Mouse (Mus musculus): ENCODE data around the gene Wnt3a. TPM values are rescaled to one million over a fixed set of nuclear protein-coding genes. Genes with fewer than 3 reads are reported as not detected.

The Wnt3a gene
- 1.4 and 4.1 TPM in 2 replicates for polyA plus RNA-seq (2015; fragmentation: Nextera tagmentation; extraction: Ambion mirVana)

DNA sequence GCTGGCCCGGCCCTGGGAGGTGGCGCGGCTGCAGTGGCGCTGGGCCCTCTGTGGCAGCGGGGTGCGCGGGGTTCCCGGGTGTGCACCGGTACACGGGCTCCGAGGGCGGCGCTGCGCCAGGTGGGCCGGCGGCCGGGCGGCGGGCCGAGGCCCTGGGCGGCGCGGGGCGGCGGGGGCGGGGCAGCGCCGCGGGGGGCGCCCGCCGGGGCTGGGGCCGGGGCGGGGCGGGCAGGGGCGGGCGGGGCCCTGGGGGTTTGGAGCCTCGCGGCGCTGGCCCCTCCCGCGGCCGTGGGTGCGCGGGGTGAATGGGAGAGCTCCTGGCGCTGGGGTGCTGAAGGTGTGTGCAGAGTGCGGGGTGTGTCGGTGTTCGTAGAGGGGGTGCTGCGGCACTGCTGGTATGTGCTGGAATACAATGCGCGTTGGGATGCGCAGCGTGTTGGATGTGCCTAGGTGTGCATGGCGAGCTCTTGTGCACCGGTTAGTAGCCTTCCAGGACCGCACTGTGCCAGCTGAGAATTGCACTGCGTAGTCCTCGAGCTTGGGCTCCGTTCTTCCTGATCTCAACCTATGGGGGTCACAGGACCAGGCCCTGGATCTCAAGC is at the start of gene Wnt3a:
Gene Wnt3a, minus strand, starts transcription at position 51 of the 602 bp plus-strand sequence.
- Histone ChIP-seq H3K27ac (no peak within 1 kb of the TSS), H3K4me1 (replicated peaks) (peaks cover 27% of the 10 kb centered on the region), H3K9ac (peak within 1 kb of the TSS; percentile 46; the same call in 1 of the 2 replicates), H3K4me2 (peak within 1 kb of the TSS; percentile 54), H3K9me3 (no peaks in the 10 kb centered on the region), H3K36me3 (no peaks in the 10 kb centered on the region), H3K27me3 (peaks cover 95% of the 10 kb centered on the region), H3K4me3 (peak within 1 kb of the TSS; percentile 39)
- no peak for ATAC-seq (ENCODE audit: low FRiP score)
- 1% methylated on average over 29 of the region's 60 CpGs for WGBS

DNA sequence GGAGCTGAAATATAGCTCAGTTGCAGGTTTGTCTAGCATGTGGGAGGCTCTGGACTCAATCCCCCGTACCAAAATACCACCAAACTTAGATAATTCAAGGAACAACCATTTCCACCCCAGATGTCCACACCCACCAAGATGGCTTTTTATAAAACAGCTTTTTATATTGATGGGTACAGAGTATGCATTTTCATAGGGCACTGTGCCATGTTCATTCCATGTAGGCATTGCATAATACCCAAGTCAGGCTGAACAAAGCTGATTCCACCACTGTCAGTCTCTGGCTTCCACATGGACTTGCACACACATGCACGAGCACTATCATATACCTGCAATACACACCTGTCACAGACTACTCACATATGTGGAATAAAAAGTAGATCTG is 48.2 kb upstream of the Wnt3a start:
- H3K4me1 ChIP-seq (replicated peaks): peaks cover 5% of the 10 kb centered on the region; the same call in 1 of the 2 replicates
- no peaks in the 10 kb centered on the region for H3K36me3 ChIP-seq
- H3K9me3 ChIP-seq: no peaks in the 10 kb centered on the region
- H3K9ac ChIP-seq: no peak overlapping the region
- ATAC-seq (ENCODE audit: low FRiP score): no peak
- H3K27me3 ChIP-seq: no peaks in the 10 kb centered on the region
- WGBS: 95% methylated on average over 2 of the region's 2 CpGs
- no peak overlapping the region for H3K27ac ChIP-seq
- H3K4me3 ChIP-seq: no peak overlapping the region
- H3K4me2 ChIP-seq: no peak overlapping the region

DNA sequence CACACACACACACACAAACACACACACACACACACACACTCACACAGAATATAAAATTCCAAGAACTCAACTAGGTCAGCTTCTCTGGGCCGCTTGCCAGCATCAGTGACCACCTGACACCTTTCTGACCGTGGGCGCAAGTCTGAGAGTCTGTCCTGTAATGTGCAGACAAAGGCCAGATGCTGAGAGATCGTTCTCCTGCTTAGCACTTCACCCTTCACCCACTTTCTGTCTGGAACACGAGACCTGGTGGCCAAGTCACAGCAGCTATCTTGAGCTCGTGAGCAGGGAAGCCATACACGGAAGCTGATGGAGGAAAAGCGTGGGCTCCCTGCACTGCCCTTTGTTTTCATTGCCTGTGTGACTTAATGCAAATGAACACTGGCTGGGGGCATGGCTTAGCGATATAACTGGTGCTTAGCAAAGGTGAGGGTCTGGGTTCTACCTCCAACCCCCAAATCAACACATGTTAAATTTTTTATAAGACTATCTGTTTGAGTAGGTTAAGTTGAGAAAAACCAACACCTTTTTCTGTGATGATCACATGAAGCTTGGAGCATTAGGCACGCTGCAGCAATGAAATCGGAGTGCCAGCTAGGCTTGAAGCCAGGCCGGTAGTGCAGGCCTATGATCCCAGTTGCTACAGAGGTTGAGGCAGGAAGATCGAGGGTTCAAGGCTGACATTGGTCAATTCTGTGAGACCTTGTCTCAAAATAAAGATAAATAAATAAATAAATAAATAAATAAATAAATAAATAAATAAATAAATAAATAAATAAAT is 47.6 kb upstream of the Wnt3a start:
- Histone ChIP-seq H3K9ac (no peak overlapping the region), H3K27me3 (no peaks in the 10 kb centered on the region), H3K27ac (no peak overlapping the region; the same call in 1 of the 2 replicates), H3K4me3 (no peak overlapping the region), H3K4me1 (replicated peaks) (peaks cover 5% of the 10 kb centered on the region; the same call in 1 of the 2 replicates), H3K4me2 (no peak overlapping the region), H3K9me3 (no peaks in the 10 kb centered on the region), H3K36me3 (no peaks in the 10 kb centered on the region)
- no peak for ATAC-seq (ENCODE audit: low FRiP score)
- 72% methylated on average over 13 of the region's 13 CpGs for WGBS

DNA sequence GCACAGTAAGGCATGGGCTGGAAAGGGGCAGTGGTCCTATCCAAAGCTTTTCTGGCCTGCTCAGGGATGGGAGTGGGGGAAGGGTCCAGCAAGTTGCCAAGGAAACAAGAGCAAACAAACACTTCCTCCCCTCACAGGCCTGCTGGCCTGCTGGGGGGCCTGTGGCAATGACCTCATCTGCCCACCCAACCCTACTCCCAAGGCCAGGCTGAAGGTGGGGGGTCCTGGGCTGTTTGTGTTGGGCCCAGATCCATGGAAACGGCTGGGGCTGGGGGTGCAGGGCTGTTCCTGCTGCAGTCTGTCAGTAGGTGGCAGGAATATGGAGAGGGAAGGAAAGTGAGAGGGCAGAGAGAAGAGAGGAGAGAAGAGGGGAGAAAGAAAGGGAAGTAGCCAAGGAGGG is 45.8 kb upstream of the Wnt3a start:
- no peak overlapping the region for H3K4me3 ChIP-seq
- H3K27ac ChIP-seq: no peak overlapping the region
- no peak for ATAC-seq (ENCODE audit: low FRiP score)
- H3K9me3 ChIP-seq: no peaks in the 10 kb centered on the region
- H3K27me3 ChIP-seq: no peaks in the 10 kb centered on the region
- peaks cover 5% of the 10 kb centered on the region; the same call in 1 of the 2 replicates for H3K4me1 ChIP-seq (replicated peaks)
- H3K9ac ChIP-seq: no peak overlapping the region
- H3K36me3 ChIP-seq: no peaks in the 10 kb centered on the region
- WGBS: 16% methylated on average over 1 of the region's 1 CpGs
- no peak overlapping the region for H3K4me2 ChIP-seq

DNA sequence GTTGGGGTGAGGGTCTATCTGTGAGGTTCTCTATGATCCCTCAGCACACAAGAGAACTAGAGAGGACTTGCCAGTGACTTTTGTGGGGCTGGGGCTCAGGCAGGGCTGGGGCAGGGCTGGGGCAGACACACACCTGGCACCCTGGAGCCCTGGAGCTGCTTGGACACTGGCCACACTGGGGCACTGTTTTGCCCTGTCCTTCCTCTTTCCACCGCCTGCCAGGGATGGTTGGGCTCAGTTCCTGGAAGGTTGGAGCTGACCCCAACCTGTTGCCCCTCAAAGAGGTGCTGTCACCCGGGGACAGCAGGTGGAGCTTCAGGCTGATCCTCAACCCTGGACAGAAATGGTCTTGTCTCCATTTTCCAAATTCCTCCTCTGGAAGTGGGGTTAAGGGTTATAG is 45.4 kb upstream of the Wnt3a start:
- Histone ChIP-seq H3K9me3 (no peaks in the 10 kb centered on the region), H3K36me3 (no peaks in the 10 kb centered on the region), H3K4me2 (no peak overlapping the region), H3K4me3 (no peak overlapping the region), H3K27ac (no peak overlapping the region), H3K4me1 (replicated peaks) (peaks cover 5% of the 10 kb centered on the region; the same call in 1 of the 2 replicates), H3K27me3 (no peaks in the 10 kb centered on the region), H3K9ac (no peak overlapping the region)
- WGBS: 57% methylated on average over 2 of the region's 2 CpGs
- ATAC-seq (ENCODE audit: low FRiP score): no peak

DNA sequence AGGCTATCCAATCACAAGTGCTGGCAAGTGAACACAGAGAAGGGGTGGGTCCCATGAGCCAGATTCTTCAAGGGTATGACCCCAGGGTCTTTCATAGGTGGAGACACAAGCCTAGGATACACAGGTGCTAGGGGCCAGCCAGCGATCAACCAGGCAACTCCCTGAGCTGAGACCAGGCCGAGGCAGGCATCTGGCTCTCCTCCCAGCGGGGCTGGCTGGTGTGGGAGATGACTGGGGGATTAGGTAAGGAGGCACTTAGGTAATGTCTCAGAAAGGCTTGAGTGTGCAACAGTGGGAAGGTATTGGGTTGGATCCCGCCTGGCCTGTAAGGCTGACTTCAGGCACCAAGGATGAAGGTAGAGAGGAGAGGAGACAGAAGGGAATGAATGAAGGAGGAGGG is 44.6 kb upstream of the Wnt3a start:
- no peak overlapping the region for H3K4me3 ChIP-seq
- H3K36me3 ChIP-seq: no peaks in the 10 kb centered on the region
- H3K9ac ChIP-seq: no peak overlapping the region
- ATAC-seq (ENCODE audit: low FRiP score): no peak
- H3K27me3 ChIP-seq: no peaks in the 10 kb centered on the region
- peaks cover 6% of the 10 kb centered on the region for H3K4me1 ChIP-seq (replicated peaks)
- WGBS: 85% methylated on average over 4 of the region's 4 CpGs
- H3K4me2 ChIP-seq: no peak overlapping the region
- H3K27ac ChIP-seq: no peak overlapping the region
- H3K9me3 ChIP-seq: no peaks in the 10 kb centered on the region

DNA sequence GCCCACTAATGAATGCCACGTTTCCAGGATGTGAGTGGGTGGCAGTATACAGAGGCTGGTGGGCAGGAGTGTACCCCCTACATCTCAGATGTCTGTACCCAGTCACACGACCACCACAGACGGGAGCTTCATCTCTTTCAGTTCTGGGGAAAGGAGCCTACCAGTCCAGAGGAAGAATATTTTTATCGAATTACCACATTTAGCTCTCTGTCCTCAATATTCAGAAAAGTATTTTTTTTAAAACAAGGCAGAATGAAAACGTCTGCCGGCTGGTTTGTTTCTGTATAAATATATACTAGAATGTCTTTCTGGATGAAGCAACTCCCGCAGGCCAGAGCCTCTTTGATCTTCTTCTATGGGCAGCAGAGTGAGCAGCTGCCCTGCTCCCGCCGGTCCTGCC is 42.4 kb upstream of the Wnt3a start:
- H3K4me3 ChIP-seq: no peak overlapping the region
- no peak overlapping the region for H3K4me2 ChIP-seq
- no peak overlapping the region for H3K9ac ChIP-seq
- no peaks in the 10 kb centered on the region for H3K9me3 ChIP-seq
- no peaks in the 10 kb centered on the region for H3K36me3 ChIP-seq
- no peak overlapping the region for H3K27ac ChIP-seq
- no peaks in the 10 kb centered on the region for H3K27me3 ChIP-seq
- no peak for ATAC-seq (ENCODE audit: low FRiP score)
- H3K4me1 ChIP-seq (replicated peaks): peaks cover 20% of the 10 kb centered on the region
- WGBS: 60% methylated on average over 9 of the region's 9 CpGs

DNA sequence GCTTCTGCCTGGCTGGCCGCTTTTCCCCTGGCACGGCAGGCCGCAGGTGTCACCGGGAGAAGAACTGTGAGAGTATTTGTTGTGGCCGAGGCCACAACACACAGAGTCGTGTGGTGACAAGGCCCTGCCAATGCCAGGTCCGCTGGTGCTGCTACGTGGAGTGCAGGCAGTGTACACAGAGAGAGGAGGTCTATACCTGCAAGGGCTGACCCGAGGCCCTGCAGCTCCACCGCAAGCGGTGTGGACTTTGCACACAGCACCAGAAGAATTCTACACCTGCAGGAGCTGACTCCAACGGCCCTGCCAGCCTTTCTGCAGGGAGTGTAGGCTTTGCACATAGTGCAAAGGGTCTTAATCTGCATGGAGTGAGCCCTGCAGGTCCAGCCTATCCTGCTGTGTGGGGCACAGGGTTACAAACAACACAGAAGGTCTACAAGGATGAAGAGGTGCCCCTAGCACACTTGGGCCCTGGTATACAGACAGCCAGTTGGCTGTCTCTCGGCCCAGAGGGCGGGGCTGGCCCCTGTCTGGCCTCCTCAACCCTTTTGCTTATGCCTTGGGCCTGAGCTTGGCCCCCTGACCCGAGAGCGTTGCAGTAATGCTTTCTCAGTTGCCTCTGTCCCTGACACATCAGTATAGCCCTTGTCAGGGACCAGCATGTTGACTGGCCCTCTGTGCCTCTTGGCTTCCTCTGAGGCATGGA is 40.8 kb upstream of the Wnt3a start:
- 79% methylated on average over 16 of the region's 16 CpGs for WGBS
- Histone ChIP-seq H3K9ac (no peak overlapping the region), H3K4me1 (replicated peaks) (peaks cover 18% of the 10 kb centered on the region), H3K4me2 (no peak overlapping the region), H3K4me3 (no peak overlapping the region), H3K27ac (no peak overlapping the region), H3K9me3 (no peaks in the 10 kb centered on the region), H3K36me3 (no peaks in the 10 kb centered on the region), H3K27me3 (no peaks in the 10 kb centered on the region)
- no peak for ATAC-seq (ENCODE audit: low FRiP score)

DNA sequence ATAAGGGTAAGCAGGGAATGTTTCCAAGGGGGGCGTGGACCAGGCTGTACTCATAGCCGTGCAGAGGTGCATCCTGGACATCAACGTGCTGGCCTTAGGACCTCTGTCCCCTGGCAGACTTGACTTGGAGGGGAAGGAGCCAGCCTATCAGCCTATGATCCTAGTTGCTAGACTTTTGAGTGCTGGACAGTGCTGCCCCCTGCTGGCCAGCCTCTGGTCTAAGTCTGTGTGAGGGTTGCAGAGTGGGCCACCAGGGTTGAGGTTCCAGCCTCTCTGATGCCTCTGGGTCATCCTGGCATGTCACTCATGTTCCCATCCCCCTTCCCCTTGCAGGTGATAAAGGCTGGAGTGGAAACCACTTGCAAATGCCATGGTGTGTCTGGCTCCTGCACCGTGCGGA is 40.0 kb upstream of the Wnt3a start:
- ATAC-seq (ENCODE audit: low FRiP score): no peak
- Histone ChIP-seq H3K27me3 (no peaks in the 10 kb centered on the region), H3K27ac (no peak overlapping the region), H3K4me2 (no peak overlapping the region), H3K4me3 (no peak overlapping the region), H3K9ac (no peak overlapping the region), H3K9me3 (no peaks in the 10 kb centered on the region), H3K36me3 (no peaks in the 10 kb centered on the region), H3K4me1 (replicated peaks) (peaks cover 15% of the 10 kb centered on the region)
- 43% methylated on average over 5 of the region's 5 CpGs for WGBS

DNA sequence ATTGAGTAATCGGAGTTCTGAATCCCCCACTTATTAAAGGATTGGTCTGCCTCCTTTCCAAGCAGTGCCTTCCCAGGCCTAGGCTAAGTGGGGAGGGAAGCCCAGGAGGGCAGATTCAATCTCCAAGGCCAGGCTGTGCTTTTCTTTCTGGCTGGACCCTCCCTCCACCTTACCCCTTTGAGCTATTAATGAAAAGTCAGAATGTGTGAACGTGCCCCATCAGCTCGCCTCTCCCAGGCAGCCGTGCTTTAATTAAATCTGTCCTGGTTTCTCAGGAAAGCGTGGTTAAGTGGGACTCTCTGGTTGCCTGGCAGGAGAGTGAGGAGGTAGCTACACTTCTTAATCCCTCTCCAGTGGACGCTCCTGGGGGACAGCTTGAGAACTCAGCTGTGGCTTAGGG is 39.1 kb upstream of the Wnt3a start:
- no peaks in the 10 kb centered on the region for H3K36me3 ChIP-seq
- H3K9me3 ChIP-seq: no peaks in the 10 kb centered on the region
- WGBS: 23% methylated on average over 6 of the region's 6 CpGs
- H3K27ac ChIP-seq: peak overlapping the region; percentile 52; the same call in 1 of the 2 replicates
- no peak overlapping the region for H3K4me2 ChIP-seq
- no peaks in the 10 kb centered on the region for H3K27me3 ChIP-seq
- peak; percentile 32; the same call in 1 of the 2 replicates for ATAC-seq (ENCODE audit: low FRiP score)
- peak overlapping the region; percentile 5; the same call in 1 of the 2 replicates for H3K9ac ChIP-seq
- no peak overlapping the region for H3K4me3 ChIP-seq
- peaks cover 15% of the 10 kb centered on the region for H3K4me1 ChIP-seq (replicated peaks)

DNA sequence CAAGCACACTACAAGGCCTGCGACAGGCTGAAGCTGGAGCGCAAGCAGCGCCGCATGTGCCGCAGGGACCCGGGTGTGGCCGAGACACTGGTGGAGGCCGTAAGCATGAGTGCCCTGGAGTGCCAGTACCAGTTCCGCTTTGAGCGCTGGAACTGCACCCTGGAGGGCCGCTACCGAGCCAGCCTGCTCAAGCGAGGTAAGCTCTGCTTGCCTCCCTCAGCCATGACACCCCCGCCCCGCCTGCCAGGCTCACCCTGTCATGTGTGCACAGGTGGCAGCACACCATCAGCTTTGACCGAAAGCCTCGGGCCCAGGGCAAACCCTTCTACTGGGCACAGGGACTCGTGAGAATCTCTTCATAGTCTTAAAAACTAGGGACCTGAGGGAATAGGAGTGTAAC is 37.1 kb upstream of the Wnt3a start:
- Histone ChIP-seq H3K4me2 (no peak overlapping the region), H3K27ac (no peak overlapping the region), H3K9ac (no peak overlapping the region), H3K36me3 (no peaks in the 10 kb centered on the region), H3K27me3 (no peaks in the 10 kb centered on the region), H3K9me3 (no peaks in the 10 kb centered on the region), H3K4me3 (no peak overlapping the region), H3K4me1 (replicated peaks) (peaks cover 19% of the 10 kb centered on the region)
- ATAC-seq (ENCODE audit: low FRiP score): no peak
- WGBS: 87% methylated on average over 18 of the region's 18 CpGs

DNA sequence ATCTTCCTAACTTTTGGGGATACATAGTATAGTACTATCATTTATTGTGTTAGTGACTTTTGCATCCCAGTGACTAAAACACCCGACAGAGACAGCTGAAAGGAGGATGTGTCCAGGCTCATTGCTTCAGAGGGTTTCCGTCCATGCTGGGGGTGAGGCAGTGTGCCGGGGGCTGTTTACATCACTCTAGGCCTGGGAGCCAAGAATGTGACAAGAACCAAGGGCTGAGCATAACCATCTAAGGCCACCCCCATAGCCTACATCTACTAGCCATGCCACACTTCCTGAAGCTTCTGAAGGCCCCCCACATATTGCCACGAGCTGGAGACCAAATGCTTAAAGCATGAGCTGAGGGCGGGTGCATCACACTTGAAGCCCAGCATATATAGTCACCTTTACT is 34.2 kb upstream of the Wnt3a start:
- 74% methylated on average over 5 of the region's 5 CpGs for whole genome bisulfite sequencing
- Histone ChIP-seq H3K27ac (no peak overlapping the region), H3K4me1 (replicated peaks) (peaks cover 14% of the 10 kb centered on the region)

More for the DNA sequence above, 34.2 kb upstream of the Wnt3a start:
- Histone ChIP-seq H3K9me3 (no peaks in the 10 kb centered on the region), H3K9ac (no peak overlapping the region), H3K27me3 (no peaks in the 10 kb centered on the region), H3K4me3 (no peak overlapping the region), H3K4me2 (no peak overlapping the region), H3K36me3 (no peaks in the 10 kb centered on the region)
- no peak for ATAC-seq (ENCODE audit: low FRiP score)

All from hindbrain, embryonic 13.5 days (tissue).